Mouse (Mus musculus) ovary, postnatal 36 days (tissue): ENCODE results near the gene Fyttd1.
"Not testable (repeated sequence)": the region's sequence is repeated elsewhere in the genome, so short reads cannot be mapped to it uniquely, and the experiment has no call there.

ENCODE experiments used
- DNase-seq: peaks from one replicate; pipeline ENCODE4 v3.0.0; 2022; ENCODE audit warnings: low spot score, mixed read lengths

Fyttd1 gene

GRCm38 (mm10) chr16:32878972-32879926, 1.9 kb downstream of the Fyttd1 start:
- no peak for DNase-seq

GRCm38 (mm10) chr16:32881538-32881937, 4.2 kb downstream of the Fyttd1 start:
- DNase-seq, result no peak

GRCm38 (mm10) chr16:32887996-32888395, 10.7 kb downstream of the Fyttd1 start:
- no peak for DNase-seq

- no peak for DNase-seq
Measured at GRCm38 (mm10) chr16:32889881-32890280, 12.6 kb downstream of the Fyttd1 start.

- DNase-seq, result no peak
Measured at GRCm38 (mm10) chr16:32896126-32896525, 18.8 kb downstream of the Fyttd1 start.

- DNase-seq, result no peak
Measured at GRCm38 (mm10) chr16:32901360-32902050, 24.2 kb downstream of the Fyttd1 start.

GRCm38 (mm10) chr16:32902051-32902428, 24.7 kb downstream of the Fyttd1 start:
- no peak for DNase-seq

- no peak for DNase-seq
Measured at GRCm38 (mm10) chr16:32906186-32906585, 28.9 kb downstream of the Fyttd1 start.

GRCm38 (mm10) chr16:32906727-32907126, 29.4 kb downstream of the Fyttd1 start:
- DNase-seq, result peak; percentile 9

GRCm38 (mm10) chr16:32913212-32913611, 35.9 kb downstream of the Fyttd1 start:
- DNase-seq, result no peak

- DNase-seq, result peak; percentile 96
Measured at GRCm38 (mm10) chr16:32913937-32914881, 36.9 kb downstream of the Fyttd1 start, which contains the start of gene Lrch3. TSS of gene Lrch3 (plus strand) at chr16:32914100.

- no peak for DNase-seq
Measured at GRCm38 (mm10) chr16:32915292-32916068, 38.2 kb downstream of the Fyttd1 start.

- DNase-seq, result not testable (repeated sequence)
Measured at GRCm38 (mm10) chr16:32926629-32927028, 49.3 kb downstream of the Fyttd1 start.

GRCm38 (mm10) chr16:32927044-32927443, 49.7 kb downstream of the Fyttd1 start:
- no peak for DNase-seq

- DNase-seq, result no peak
Measured at GRCm38 (mm10) chr16:32929918-32930317, 52.6 kb downstream of the Fyttd1 start.

GRCm38 (mm10) chr16:32934470-32934869, 57.2 kb downstream of the Fyttd1 start:
- no peak for DNase-seq

- DNase-seq, result no peak
Measured at GRCm38 (mm10) chr16:32935088-32935487, 57.8 kb downstream of the Fyttd1 start.

GRCm38 (mm10) chr16:32937358-32937757, 60.1 kb downstream of the Fyttd1 start:
- no peak for DNase-seq

- peak; percentile 34 for DNase-seq
Measured at GRCm38 (mm10) chr16:32939301-32939700, 62.0 kb downstream of the Fyttd1 start.

- DNase-seq, result not testable (repeated sequence)
Measured at GRCm38 (mm10) chr16:32939716-32940115, 62.4 kb downstream of the Fyttd1 start.

GRCm38 (mm10) chr16:32941226-32941625, 63.9 kb downstream of the Fyttd1 start:
- DNase-seq, result not testable (repeated sequence)
